Mouse (Mus musculus): ENCODE data around the gene Pgf. TPM values are rescaled to one million over a fixed set of nuclear protein-coding genes. Genes with fewer than 3 reads are reported as not detected.

The Pgf gene
- polyA plus RNA-seq, 2 experiments = 10.3 to 14.6 TPM

DNA sequence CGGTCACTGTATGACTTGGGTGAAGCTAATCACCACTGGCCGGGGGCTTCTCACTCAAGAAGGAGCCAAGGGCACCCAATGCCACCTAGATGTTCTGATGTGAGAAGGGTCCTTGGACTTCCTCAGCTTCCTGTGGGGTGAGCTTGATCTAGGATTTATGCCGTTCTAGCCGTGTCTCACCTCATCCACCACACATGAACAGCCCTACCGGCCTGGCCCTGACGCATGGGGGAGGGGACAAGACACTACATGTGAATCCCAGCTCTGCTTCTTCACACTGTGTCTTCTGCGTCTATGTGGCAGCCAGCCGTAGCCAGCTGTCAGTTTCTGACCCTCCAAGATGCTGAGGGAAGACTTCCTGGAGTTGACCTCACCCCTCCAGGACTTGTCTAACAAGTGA, 18.8 kb downstream of the Pgf start:
- Histone ChIP-seq H3K4me3 (replicated peaks; ENCODE audit: low read length) (no peak overlapping the region), H3K27ac (replicated peaks; ENCODE audit: low read depth, low read length) (no peak overlapping the region), H3K9ac (ENCODE audit: low read depth, low read length, severe bottlenecking) (no peak overlapping the region), H3K36me3 (ENCODE audit: control insufficient read depth, insufficient read depth, low read length) (no peaks in the 10 kb centered on the region), H3K4me1 (ENCODE audit: control insufficient read depth, insufficient read depth, low read length) (no peaks in the 10 kb centered on the region), H3K4me2 (replicated peaks; ENCODE audit: low read depth, low read length, severe bottlenecking) (no peak overlapping the region), H3K27me3 (ENCODE audit: control insufficient read depth, insufficient read depth, low read length) (no peaks in the 10 kb centered on the region), H3K9me3 (ENCODE audit: control insufficient read depth, low read length) (no peaks in the 10 kb centered on the region)
- ATAC-seq (ENCODE audit: low FRiP score, low read depth) (no peak), DNase-seq (ENCODE audit: low spot score) (no peak)
- 90% methylated on average over 8 of the region's 8 CpGs for WGBS
- no peak for TF ChIP-seq POLR2A (IDR thresholded peaks at IDR 0.05; ENCODE audit: borderline replicate concordance, extremely low read depth, insufficient read depth, insufficient read length)

DNA sequence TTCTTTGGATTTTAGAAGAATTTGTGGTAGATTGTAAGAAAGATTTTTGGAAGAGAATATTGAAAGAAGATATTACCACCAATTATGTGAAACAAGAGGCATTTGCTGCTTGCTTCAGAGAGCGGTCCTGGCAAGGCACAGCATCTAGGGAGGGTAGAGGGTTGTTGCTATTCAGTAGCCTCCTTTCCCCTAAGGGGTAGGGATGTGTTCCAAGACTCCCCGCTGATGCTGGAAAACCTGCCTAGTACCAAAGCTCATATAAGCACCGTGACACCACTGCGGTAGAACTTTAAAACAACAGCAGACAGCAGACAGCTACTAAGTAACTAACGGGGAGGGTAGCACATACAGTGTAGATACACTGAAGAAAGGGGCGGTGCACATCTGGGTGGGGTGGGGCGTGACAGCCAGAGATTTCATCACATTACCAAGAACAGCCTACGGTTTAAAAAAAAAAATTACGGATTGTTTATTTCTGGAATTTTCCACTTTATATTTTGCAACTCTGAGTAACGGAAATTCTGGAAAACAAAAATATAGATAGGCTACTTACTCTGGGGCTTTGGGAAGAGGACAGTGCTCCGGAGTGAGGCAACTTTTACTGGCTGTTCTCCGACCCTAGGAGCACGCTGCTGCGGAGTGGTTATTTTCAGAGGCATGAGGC, 19.7 kb downstream of the Pgf start:
- H3K9me3 ChIP-seq (ENCODE audit: control insufficient read depth, low read length) = no peaks in the 10 kb centered on the region
- no peaks in the 10 kb centered on the region for H3K27me3 ChIP-seq (ENCODE audit: control insufficient read depth, insufficient read depth, low read length)
- WGBS = 86% methylated on average over 14 of the region's 14 CpGs
- H3K27ac ChIP-seq (replicated peaks; ENCODE audit: low read depth, low read length) = no peak overlapping the region
- no peak overlapping the region for H3K9ac ChIP-seq (ENCODE audit: low read depth, low read length, severe bottlenecking)
- no peak for TF ChIP-seq POLR2A (IDR thresholded peaks at IDR 0.05; ENCODE audit: borderline replicate concordance, extremely low read depth, insufficient read depth, insufficient read length)
- no peaks in the 10 kb centered on the region for H3K36me3 ChIP-seq (ENCODE audit: control insufficient read depth, insufficient read depth, low read length)
- DNase-seq (ENCODE audit: low spot score) (no peak), ATAC-seq (ENCODE audit: low FRiP score, low read depth) (no peak)
- H3K4me3 ChIP-seq (replicated peaks; ENCODE audit: low read length) = no peak overlapping the region
- H3K4me2 ChIP-seq (replicated peaks; ENCODE audit: low read depth, low read length, severe bottlenecking) = no peak overlapping the region
- H3K4me1 ChIP-seq (ENCODE audit: control insufficient read depth, insufficient read depth, low read length) = no peaks in the 10 kb centered on the region

DNA sequence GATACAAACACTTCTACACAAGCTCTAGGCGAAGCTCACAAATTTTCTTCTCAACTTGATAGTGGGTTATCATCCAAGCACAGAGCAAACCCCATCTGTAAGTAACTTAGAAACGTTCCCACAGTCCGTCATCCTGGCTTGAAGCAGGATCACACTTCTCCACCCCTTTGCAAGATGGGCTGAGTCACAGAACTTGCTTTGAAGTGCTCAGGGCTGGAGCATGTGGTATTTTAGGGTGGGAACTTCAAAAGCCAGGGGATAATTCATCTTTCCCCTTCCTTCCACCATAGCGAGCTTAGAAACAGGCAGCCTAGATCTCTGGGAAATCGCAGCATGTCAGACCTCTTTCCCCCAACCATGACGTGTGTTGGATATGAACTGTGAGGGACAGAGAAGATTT, 21.3 kb downstream of the Pgf start:
- ATAC-seq (ENCODE audit: low FRiP score, low read depth) = no peak
- Histone ChIP-seq H3K27ac (replicated peaks; ENCODE audit: low read depth, low read length) (0 out of 2 replicates have a peak overlapping the region, but pooled peaks have one; percentile 38), H3K4me2 (replicated peaks; ENCODE audit: low read depth, low read length, severe bottlenecking) (no peak overlapping the region), H3K36me3 (ENCODE audit: control insufficient read depth, insufficient read depth, low read length) (no peaks in the 10 kb centered on the region), H3K4me1 (ENCODE audit: control insufficient read depth, insufficient read depth, low read length) (no peaks in the 10 kb centered on the region), H3K9me3 (ENCODE audit: control insufficient read depth, low read length) (no peaks in the 10 kb centered on the region), H3K27me3 (ENCODE audit: control insufficient read depth, insufficient read depth, low read length) (peaks cover 4% of the 10 kb centered on the region; the same call in 1 of the 2 replicates), H3K9ac (ENCODE audit: low read depth, low read length, severe bottlenecking) (no peak overlapping the region), H3K4me3 (replicated peaks; ENCODE audit: low read length) (no peak overlapping the region)
- no peak for DNase-seq (ENCODE audit: low spot score)
- no peak for TF ChIP-seq POLR2A (IDR thresholded peaks at IDR 0.05; ENCODE audit: borderline replicate concordance, extremely low read depth, insufficient read depth, insufficient read length)
- 10% methylated on average over 6 of the region's 6 CpGs for whole genome bisulfite sequencing

DNA sequence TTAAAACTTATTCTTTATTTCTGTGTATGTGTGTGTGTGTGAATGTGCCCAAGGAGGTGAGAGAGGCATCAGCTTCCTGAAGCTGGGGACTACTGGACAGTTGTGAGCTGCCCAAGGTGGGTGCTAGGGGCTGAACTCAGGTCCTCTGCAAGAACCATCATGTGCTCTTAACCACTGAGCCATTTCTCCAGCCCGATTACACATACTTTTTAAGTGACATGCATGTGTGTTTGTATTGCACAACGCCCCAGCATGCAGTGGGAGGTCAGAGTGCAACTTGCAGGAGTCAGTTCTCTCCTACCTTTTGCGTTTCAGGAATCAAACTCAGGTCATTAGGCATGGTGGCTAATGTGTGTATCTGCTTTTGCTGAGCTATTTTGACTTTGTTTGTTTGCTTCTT, 24.6 kb downstream of the Pgf start:
- Histone ChIP-seq H3K4me3 (replicated peaks; ENCODE audit: low read length) (no peak overlapping the region), H3K9me3 (ENCODE audit: control insufficient read depth, low read length) (no peaks in the 10 kb centered on the region), H3K27me3 (ENCODE audit: control insufficient read depth, insufficient read depth, low read length) (peaks cover 16% of the 10 kb centered on the region; the same call in 1 of the 2 replicates), H3K27ac (replicated peaks; ENCODE audit: low read depth, low read length) (no peak overlapping the region), H3K4me1 (ENCODE audit: control insufficient read depth, insufficient read depth, low read length) (no peaks in the 10 kb centered on the region), H3K36me3 (ENCODE audit: control insufficient read depth, insufficient read depth, low read length) (no peaks in the 10 kb centered on the region), H3K9ac (ENCODE audit: low read depth, low read length, severe bottlenecking) (no peak overlapping the region), H3K4me2 (replicated peaks; ENCODE audit: low read depth, low read length, severe bottlenecking) (no peak overlapping the region)
- no peak for TF ChIP-seq POLR2A (IDR thresholded peaks at IDR 0.05; ENCODE audit: borderline replicate concordance, extremely low read depth, insufficient read depth, insufficient read length)
- ATAC-seq (ENCODE audit: low FRiP score, low read depth) = no peak
- no peak for DNase-seq (ENCODE audit: low spot score)
- 73% methylated on average over 3 of the region's 3 CpGs for WGBS

DNA sequence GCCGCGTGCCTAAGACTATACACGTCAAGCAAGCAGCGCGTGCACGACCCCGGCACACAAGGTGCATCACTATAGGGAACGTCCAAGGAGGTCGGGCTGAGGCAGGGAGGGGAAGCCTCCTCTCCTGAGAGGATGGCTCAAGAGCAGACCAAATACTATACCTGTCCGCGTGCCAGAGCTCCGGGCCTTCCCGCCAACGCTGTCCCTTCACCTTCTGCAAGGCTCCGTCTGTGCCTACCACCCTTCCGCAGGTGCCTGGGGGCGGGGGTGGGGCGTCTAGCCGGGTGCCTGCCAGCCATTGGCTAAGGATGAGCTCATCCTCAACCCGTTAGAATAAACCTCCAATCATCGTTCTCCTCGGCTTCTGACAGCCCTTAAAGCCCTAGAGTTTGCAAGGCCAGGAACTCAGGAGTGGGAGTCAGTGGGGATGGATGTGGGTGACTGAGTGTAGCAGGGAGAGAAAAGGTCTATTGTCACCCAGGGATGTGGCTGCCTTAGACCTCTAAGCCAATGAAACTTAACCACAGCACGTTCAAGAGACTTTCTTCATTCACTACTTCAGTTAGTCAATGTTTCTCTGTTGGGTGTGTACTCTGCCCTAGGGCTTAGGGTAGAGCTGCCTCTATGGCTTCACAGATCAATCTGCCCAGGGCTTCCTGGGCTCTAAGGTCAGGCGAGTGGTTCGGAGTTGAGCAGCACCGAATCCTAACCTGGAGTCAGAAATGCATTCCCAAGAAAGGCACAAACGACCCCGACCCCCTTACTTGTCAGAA, 26.4 kb downstream of the Pgf start, which contains the start of gene Rps6kl1:
Gene Rps6kl1, minus strand, starts transcription at position 263 of the 773 bp plus-strand sequence.
- WGBS = 20% methylated on average over 21 of the region's 28 CpGs
- no peaks in the 10 kb centered on the region for H3K36me3 ChIP-seq (ENCODE audit: control insufficient read depth, insufficient read depth, low read length)
- H3K27me3 ChIP-seq (ENCODE audit: control insufficient read depth, insufficient read depth, low read length) = peaks cover 16% of the 10 kb centered on the region; the same call in 1 of the 2 replicates
- no peaks in the 10 kb centered on the region for H3K4me1 ChIP-seq (ENCODE audit: control insufficient read depth, insufficient read depth, low read length)
- DNase-seq (ENCODE audit: low spot score) (no peak), ATAC-seq (ENCODE audit: low FRiP score, low read depth) (peak; percentile 42; the same call in 1 of the 2 replicates)
- H3K4me2 ChIP-seq (replicated peaks; ENCODE audit: low read depth, low read length, severe bottlenecking) = peak within 1 kb of the TSS; percentile 25; the same call in 1 of the 2 replicates
- no peak within 1 kb of the TSS for H3K27ac ChIP-seq (replicated peaks; ENCODE audit: low read depth, low read length)
- H3K9ac ChIP-seq (ENCODE audit: low read depth, low read length, severe bottlenecking) = no peak within 1 kb of the TSS
- H3K9me3 ChIP-seq (ENCODE audit: control insufficient read depth, low read length) = no peaks in the 10 kb centered on the region
- 0 out of 2 replicates have a peak within 1 kb of the TSS, but pooled peaks have one; percentile 15 for H3K4me3 ChIP-seq (replicated peaks; ENCODE audit: low read length)
- TF ChIP-seq POLR2A (IDR thresholded peaks at IDR 0.05; ENCODE audit: borderline replicate concordance, extremely low read depth, insufficient read depth, insufficient read length) = no peak
